Mouse (Mus musculus) G1E (cell line): Measurements from ENCODE around the gene Ubtd1. TPM values are rescaled to one million over a fixed set of nuclear protein-coding genes. Genes with fewer than 3 reads are reported as not detected.

Source experiments
- ATAC-seq: 2 replicates; pipeline ENCODE4 v1.8.0; 2016; ENCODE audit warnings: mild to moderate bottlenecking; ENCODE audit not compliant: insufficient number of reproducible peaks, poor library complexity, low FRiP score, severe bottlenecking; ENCODE audit errors: extremely low read depth
- DNase-seq: peaks from one replicate; pipeline ENCODE4 v3.0.0; 2012; ENCODE audit warnings: low spot score
- H3K27me3 ChIP-seq: 2 replicates; pipeline ENCODE4 v1.6.1; 2012; ENCODE audit warnings: mild to moderate bottlenecking, low read length, inconsistent platforms; ENCODE audit not compliant: insufficient read depth
- H3K36me3 ChIP-seq: replicated peaks from 2 replicates; pipeline ENCODE3; 2012; ENCODE audit warnings: mild to moderate bottlenecking, inconsistent platforms
- H3K4me1 ChIP-seq: 2 replicates; pipeline ENCODE4 v1.6.1; 2012; ENCODE audit warnings: low read depth, low read length, inconsistent platforms, mixed read lengths; ENCODE audit not compliant: insufficient read depth
- H3K4me3 ChIP-seq: 2 replicates; pipeline ENCODE4 v1.5.1; 2012; ENCODE audit warnings: low read depth, mild to moderate bottlenecking, inconsistent platforms, low read length, moderate library complexity, mixed read lengths
- H3K9me3 ChIP-seq: replicated peaks from 2 replicates; pipeline ENCODE4 v1.6.1; 2012; ENCODE audit warnings: inconsistent platforms
- CTCF ChIP-seq: IDR thresholded peaks from 2 replicates; pipeline ENCODE4 v1.5.1; 2012; ENCODE audit warnings: low read depth, low read length, inconsistent platforms, mixed read lengths
- GATA1 ChIP-seq: IDR thresholded peaks from 2 replicates; pipeline ENCODE4 v1.6.1; 2012; ENCODE audit warnings: borderline replicate concordance, low read length, inconsistent platforms, mixed read lengths
- GATA2 ChIP-seq: IDR thresholded peaks from 2 replicates; pipeline ENCODE4 v1.6.1; 2012; ENCODE audit warnings: low read depth, low read length, inconsistent platforms, borderline replicate concordance
- POLR2AphosphoS5 ChIP-seq: IDR thresholded peaks from 2 replicates; pipeline ENCODE4 v1.6.1; 2012; ENCODE audit warnings: low read depth, low read length, inconsistent platforms; ENCODE audit not compliant: insufficient replicate concordance
- TAL1 ChIP-seq: conservative IDR thresholded peaks from 2 replicates; pipeline ENCODE4 v1.6.1; 2012; ENCODE audit warnings: low read depth, low read length, inconsistent platforms, mixed read lengths
- polyA plus RNA-seq: library from polyadenylated mRNA; stranded (reverse); fragments of >175 nt; gene quantifications from 2 replicates; pipeline ENCODE4 v1.2.3, GENCODE M21; 2012
- total RNA-seq, 2 experiments: library from RNA; stranded (forward) in 1 of 2; stranded (reverse) in 1 of 2; fragments of 200-1000 nt in 1 of 2; fragments of >200 nt in 1 of 2; fragmentation: Nextera tagmentation in 1 of 2; gene quantifications; 2 replicates each; pipeline ENCODE4 v1.2.3; 2014 to 2017

Gene Ubtd1
- total and polyA plus RNA-seq, 3 experiments = 4.2 to 19.9 (median 4.8) TPM

GRCm38 (mm10) chr19:42036357-42036756, 54.8 kb downstream of the Ubtd1 start:
- TF ChIP-seq GATA2 (no peak), GATA1 (no peak), POLR2AphosphoS5 (no peak), TAL1 (no peak), CTCF (no peak)
- ATAC-seq (no peak), DNase-seq (no peak)
- Histone ChIP-seq H3K27me3 (peaks cover 41% of the 10 kb centered on the region), H3K36me3 (no peaks in the 10 kb centered on the region), H3K4me1 (peaks cover 13% of the 10 kb centered on the region), H3K4me3 (no peak overlapping the region), H3K9me3 (no peaks in the 10 kb centered on the region)

DNA sequence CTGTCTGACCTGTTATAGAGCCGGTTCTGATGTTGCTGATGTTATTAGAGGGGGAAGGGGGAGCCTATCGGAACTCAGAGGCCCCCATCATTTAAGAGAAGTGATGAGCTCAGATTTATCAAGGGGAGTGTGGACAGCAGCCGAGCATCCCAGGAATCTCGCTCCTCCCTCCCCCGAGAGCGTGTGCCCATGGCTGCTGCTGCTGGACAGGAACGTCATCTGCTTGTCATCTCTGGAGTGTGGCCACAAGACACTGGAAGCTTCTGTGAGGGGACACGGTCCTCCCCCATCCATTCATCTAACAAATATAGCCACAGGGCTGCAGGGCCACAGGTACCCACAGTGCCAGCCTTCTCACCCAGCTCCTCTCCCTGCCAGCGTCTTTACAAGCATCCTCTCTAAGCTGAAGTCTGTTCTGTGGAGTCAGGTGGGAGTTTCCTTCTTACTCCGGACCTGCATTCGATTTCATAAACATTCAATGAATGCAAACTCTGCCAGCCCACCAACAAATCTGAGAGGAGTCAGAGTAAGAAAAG, 55.7 kb downstream of the Ubtd1 start:
- Histone ChIP-seq H3K9me3 (no peaks in the 10 kb centered on the region), H3K4me1 (peaks cover 13% of the 10 kb centered on the region), H3K4me3 (no peak overlapping the region), H3K27me3 (peaks cover 43% of the 10 kb centered on the region), H3K36me3 (no peaks in the 10 kb centered on the region)
- no peak for TF ChIP-seq GATA1
- no peak for TF ChIP-seq TAL1
- no peak for TF ChIP-seq GATA2
- no peak for TF ChIP-seq POLR2AphosphoS5
- no peak for TF ChIP-seq CTCF
- DNase-seq = no peak
- ATAC-seq = no peak

- H3K4me3 ChIP-seq = no peak overlapping the region
- ATAC-seq (no peak), DNase-seq (no peak)
- H3K9me3 ChIP-seq = no peaks in the 10 kb centered on the region
- TF ChIP-seq GATA2 (no peak), GATA1 (no peak), CTCF (no peak), TAL1 (no peak), POLR2AphosphoS5 (no peak)
- no peaks in the 10 kb centered on the region for H3K36me3 ChIP-seq
- peaks cover 13% of the 10 kb centered on the region for H3K4me1 ChIP-seq
- peaks cover 46% of the 10 kb centered on the region for H3K27me3 ChIP-seq
Observed at GRCm38 (mm10) chr19:42038310-42038709, 56.7 kb downstream of the Ubtd1 start.

GRCm38 (mm10) chr19:42043988-42044387, 62.4 kb downstream of the Ubtd1 start:
- H3K4me1 ChIP-seq = no peaks in the 10 kb centered on the region
- no peak for TF ChIP-seq GATA1
- TF ChIP-seq CTCF = no peak
- TF ChIP-seq POLR2AphosphoS5 = no peak
- TF ChIP-seq TAL1 = no peak
- TF ChIP-seq GATA2 = no peak
- DNase-seq = no peak
- H3K9me3 ChIP-seq = no peaks in the 10 kb centered on the region
- no peak overlapping the region for H3K4me3 ChIP-seq
- no peak for ATAC-seq
- peaks cover 41% of the 10 kb centered on the region for H3K27me3 ChIP-seq
- no peaks in the 10 kb centered on the region for H3K36me3 ChIP-seq

- H3K36me3 ChIP-seq = no peaks in the 10 kb centered on the region
- peak; percentile 19 for DNase-seq
- H3K4me3 ChIP-seq = no peak within 1 kb of the TSS
- no peak for ATAC-seq
- no peaks in the 10 kb centered on the region for H3K4me1 ChIP-seq
- TF ChIP-seq POLR2AphosphoS5 = no peak
- TF ChIP-seq TAL1 = no peak
- no peak for TF ChIP-seq GATA2
- TF ChIP-seq GATA1 = no peak
- no peak for TF ChIP-seq CTCF
- no peaks in the 10 kb centered on the region for H3K9me3 ChIP-seq
- peaks cover 34% of the 10 kb centered on the region for H3K27me3 ChIP-seq
Observed at GRCm38 (mm10) chr19:42045269-42046102, 63.9 kb downstream of the Ubtd1 start, which contains the start of gene Hoga1. Gene Hoga1 (plus strand): TSS chr19:42045610.

DNA sequence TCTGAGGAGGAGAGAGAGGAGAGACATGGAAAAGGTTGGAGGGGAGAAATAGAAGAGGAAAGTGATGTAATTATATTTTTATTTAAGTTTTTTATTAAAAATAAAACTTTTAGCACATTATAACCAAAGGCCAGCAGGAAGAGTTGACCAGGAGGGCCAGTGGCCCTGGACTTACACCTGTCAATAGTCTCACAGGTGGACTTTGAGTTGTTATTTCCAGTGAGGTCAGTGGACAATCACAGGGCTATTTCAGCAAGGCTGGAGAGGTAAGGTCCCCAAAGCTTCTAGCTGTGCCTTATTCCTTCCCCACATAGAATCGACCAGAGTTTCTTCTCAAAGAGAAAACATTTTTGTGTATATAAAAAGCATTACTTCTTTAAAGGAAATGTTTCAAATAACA, 68.7 kb downstream of the Ubtd1 start:
- DNase-seq = no peak

More for the DNA sequence above, 68.7 kb downstream of the Ubtd1 start:
- TF ChIP-seq CTCF = no peak
- no peak for TF ChIP-seq POLR2AphosphoS5
- TF ChIP-seq GATA2 = no peak
- no peak for TF ChIP-seq TAL1
- TF ChIP-seq GATA1 = no peak
- Histone ChIP-seq H3K9me3 (no peaks in the 10 kb centered on the region), H3K4me3 (no peak overlapping the region), H3K36me3 (no peaks in the 10 kb centered on the region), H3K4me1 (no peaks in the 10 kb centered on the region), H3K27me3 (peaks cover 17% of the 10 kb centered on the region)
- ATAC-seq = no peak
